Mouse (Mus musculus) heart, embryonic 11.5 days (tissue): Measurements from ENCODE around the gene Gm21996. TPM values are rescaled to one million over a fixed set of nuclear protein-coding genes. Genes with fewer than 3 reads are reported as not detected.
"Not testable (repeated sequence)": the region's sequence is repeated elsewhere in the genome, so short reads cannot be mapped to it uniquely, and the experiment has no call there.

Source experiments
- ATAC-seq: fragments of 200-750 bp; cut with Nextera tagmentation; replicated peaks from 2 replicates; pipeline ENCODE4 v1.8.0; 2017; ENCODE audit warnings: moderate library complexity; ENCODE audit not compliant: insufficient number of reproducible peaks, low FRiP score, low TSS enrichment
- H3K27ac ChIP-seq: fragments of 300-500 bp; sonication (generic); 2 replicates; pipeline ENCODE4 v1.5.1; 2014; ENCODE audit warnings: mild to moderate bottlenecking, low read depth, low read length
- H3K27me3 ChIP-seq: fragments of 300-500 bp; sonication (generic); 2 replicates; pipeline ENCODE4 v1.6.1; 2014; ENCODE audit warnings: mild to moderate bottlenecking, low read length, mixed read lengths; ENCODE audit not compliant: control insufficient read depth, insufficient read depth
- H3K36me3 ChIP-seq: fragments of 300-500 bp; sonication (generic); 2 replicates; pipeline ENCODE4 v1.6.1; 2014; ENCODE audit warnings: mild to moderate bottlenecking, low read length, moderate library complexity, mixed read lengths; ENCODE audit not compliant: control insufficient read depth, insufficient read depth
- H3K4me1 ChIP-seq: fragments of 300-500 bp; sonication (generic); 2 replicates; pipeline ENCODE4 v1.6.1; 2014; ENCODE audit warnings: low read length; ENCODE audit not compliant: control insufficient read depth, insufficient read depth
- H3K4me2 ChIP-seq: fragments of 300-500 bp; sonication (generic); 2 replicates; pipeline ENCODE4 v1.6.1; 2014; ENCODE audit warnings: mild to moderate bottlenecking, moderate library complexity
- H3K4me3 ChIP-seq: fragments of 300-500 bp; sonication (generic); 2 replicates; pipeline ENCODE4 v1.5.1; 2014; ENCODE audit warnings: low read depth, low read length
- H3K9ac ChIP-seq: fragments of 300-500 bp; sonication (generic); 2 replicates; pipeline ENCODE4 v1.6.1; 2014; ENCODE audit warnings: mild to moderate bottlenecking, low read depth, low read length, moderate library complexity
- H3K9me3 ChIP-seq: fragments of 300-500 bp; sonication (generic); replicated peaks from 2 replicates; pipeline ENCODE4 v1.6.1; 2016; ENCODE audit warnings: low read length; ENCODE audit not compliant: control insufficient read depth
- WGBS: fragments of 180-500 bp; shearing (Covaris S2); extraction: QIAGEN DNeasy Blood & Tissue Kit; methylation state at CpG from one replicate; pipeline ENCODE4 v1.1.7; 2014; ENCODE audit not compliant: insufficient replicate concordance; 5-methylcytosine and 5-hydroxymethylcytosine counted together
- polyA plus RNA-seq: library from polyadenylated mRNA; unstranded; fragments of >200 nt; fragmentation: Nextera tagmentation; extraction: Ambion mirVana; gene quantifications from 2 replicates; pipeline ENCODE4 v1.2.1, GENCODE M21; 2014

Gm21996 gene
- not detected in 2 replicates for polyA plus RNA-seq

DNA sequence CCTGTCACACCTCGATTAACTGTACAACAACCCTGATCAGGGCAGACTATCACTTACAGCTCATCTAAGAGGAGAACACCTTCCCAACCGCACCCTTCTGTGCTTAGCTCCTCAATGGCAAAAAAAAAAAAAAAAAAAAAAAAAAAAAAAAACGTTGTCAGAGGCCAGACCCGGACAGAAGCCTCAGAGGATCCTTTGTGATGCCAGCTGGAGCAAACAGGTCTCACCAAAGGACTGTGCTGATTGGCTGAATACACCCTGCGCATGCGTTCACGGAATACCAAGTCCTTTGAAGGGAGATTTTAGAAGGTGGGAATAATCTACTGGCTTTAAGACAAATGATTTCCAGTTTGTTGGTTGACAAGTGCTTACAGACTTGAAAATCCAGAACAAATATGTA lies at the start of gene Gm21996:
Gene Gm21996 (minus strand): TSS at position 101 of the 400 bp plus-strand sequence.
- H3K4me2 ChIP-seq, ATAC-seq, H3K9me3 ChIP-seq, H3K4me3 ChIP-seq, H3K36me3 ChIP-seq, H3K27me3 ChIP-seq, H3K27ac ChIP-seq, H3K9ac ChIP-seq, H3K4me1 ChIP-seq: not testable (repeated sequence)
- WGBS, result no CpG with 5 or more reads among the region's 7 CpGs
